Mouse (Mus musculus): ENCODE data around the gene F2rl1. TPM values are rescaled to one million over a fixed set of nuclear protein-coding genes. Genes with fewer than 3 reads are reported as not detected.

F2rl1 gene
- total RNA-seq (2021), result under 1 TPM; 0.32 to 0.57 TPM

DNA sequence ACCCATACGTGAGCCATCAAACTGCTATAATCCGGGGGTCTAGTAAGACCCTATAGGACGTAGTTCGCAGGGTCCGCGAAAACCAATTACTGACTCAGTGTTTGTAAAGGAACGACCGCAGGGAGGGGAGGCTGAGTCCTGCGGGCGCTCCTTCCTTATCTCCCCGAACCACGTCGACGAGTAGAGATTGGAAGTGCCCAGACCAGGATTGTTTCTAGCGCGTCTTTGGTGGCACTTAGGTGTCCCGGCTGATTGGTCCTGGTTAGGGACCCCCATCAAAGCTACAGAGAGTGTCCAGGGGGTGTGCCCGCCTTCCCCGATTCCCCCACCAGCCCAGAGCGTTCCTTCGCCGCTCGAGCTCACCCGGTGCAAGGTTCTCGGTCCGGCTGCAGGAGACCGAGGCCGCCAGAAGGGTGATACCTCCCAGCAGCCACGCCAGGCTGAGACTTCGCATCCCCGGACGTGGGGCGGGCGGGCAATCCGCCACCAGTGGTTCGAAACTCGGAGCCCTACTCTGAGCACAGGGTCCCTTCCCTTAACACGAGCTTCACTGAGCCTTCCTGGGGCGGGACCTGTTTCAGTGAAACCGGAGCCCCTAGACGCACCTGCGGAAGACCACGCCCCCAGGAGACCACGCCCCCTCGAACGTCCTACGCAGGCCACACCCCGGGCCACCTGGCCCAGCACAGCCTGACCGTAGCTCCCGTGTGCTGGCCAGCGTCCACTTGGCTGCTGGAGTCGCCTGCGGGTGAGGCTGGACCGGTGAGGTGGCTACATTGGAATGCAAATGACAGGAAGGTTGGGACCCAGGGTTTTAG lies at the start of gene F2rl1:
Gene F2rl1 (minus strand): TSS at position 554 of the 818 bp plus-strand sequence.
- intact Hi-C loops (cut with DNase I), result no loop called here

DNA sequence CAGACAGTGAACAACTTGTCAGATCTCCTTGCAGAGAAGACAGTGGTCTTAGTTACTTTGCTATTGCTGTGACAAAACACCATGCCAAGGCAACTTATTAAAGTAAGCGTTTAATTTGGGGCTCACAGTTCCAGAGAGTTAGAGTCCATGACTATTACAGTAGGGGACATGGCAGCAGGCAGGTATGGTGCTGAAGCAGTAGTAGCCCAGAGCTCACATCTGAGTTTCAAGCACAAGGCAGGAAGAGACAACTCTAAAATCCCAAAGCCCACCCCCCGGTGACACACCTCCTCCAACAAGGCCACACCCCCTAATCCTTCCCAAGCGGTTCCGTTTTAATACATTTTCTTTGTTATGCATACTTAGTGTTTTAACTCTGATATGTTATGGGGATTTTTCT lies 45.9 kb upstream of the F2rl1 start:
- intact Hi-C loops (cut with DNase I), result no loop called here
- no peak for DNase-seq (ENCODE audit: low spot score in 2 of 2)

More for the DNA sequence above, at the start of gene F2rl1:
- DNase-seq (ENCODE audit: low spot score in 2 of 2), result no peak

DNA sequence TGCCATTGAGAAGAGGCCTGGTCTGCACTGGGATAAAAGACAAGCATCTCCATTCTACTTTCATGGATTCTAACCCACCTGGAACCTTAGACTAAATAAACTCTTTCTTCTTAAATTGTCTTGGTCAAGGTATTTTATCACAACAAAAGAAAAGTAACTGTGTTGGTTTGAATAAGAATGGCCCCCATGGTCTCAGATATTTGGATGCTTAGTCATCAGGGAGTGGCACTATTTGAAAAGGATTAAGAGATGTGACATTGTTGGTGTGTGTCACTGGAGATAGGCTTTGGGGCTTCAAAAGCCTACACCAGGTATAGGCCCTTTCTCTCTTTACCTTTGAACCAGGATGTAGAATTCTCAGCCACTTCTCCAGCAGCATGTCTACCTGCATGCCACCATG lies 44.3 kb upstream of the F2rl1 start:
- intact Hi-C loops (cut with DNase I), result loop anchor here (10.0 kb wide), 1 partner anchor 375 kb away; no protein-coding TSS in a partner anchor
- no peak for DNase-seq (ENCODE audit: low spot score in 2 of 2)

DNA sequence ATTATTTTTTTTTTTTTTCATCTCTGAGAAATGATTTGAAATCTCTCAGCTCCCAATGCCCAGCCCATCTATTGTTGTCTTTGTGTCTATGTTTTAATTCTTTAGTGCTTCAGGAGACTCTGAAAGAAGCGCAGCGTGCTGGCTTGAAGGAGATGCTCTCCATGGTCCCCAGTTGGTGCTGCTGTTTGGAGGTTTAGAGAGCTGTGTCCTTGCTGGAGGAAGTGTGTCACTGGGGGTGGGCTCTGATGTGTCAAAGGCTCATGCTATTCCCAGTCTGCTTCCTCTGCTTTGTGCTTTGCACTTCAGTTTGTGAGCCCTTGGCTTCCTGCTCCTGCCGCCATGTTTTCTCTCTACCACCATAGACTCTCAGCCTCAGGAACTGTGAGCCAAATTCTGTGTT lies 43.3 kb upstream of the F2rl1 start:
- intact Hi-C loops (cut with DNase I), result loop anchor here (10.0 kb wide), 1 partner anchor 376 kb away; no protein-coding TSS in a partner anchor
- no peak for DNase-seq (ENCODE audit: low spot score in 2 of 2)

DNA sequence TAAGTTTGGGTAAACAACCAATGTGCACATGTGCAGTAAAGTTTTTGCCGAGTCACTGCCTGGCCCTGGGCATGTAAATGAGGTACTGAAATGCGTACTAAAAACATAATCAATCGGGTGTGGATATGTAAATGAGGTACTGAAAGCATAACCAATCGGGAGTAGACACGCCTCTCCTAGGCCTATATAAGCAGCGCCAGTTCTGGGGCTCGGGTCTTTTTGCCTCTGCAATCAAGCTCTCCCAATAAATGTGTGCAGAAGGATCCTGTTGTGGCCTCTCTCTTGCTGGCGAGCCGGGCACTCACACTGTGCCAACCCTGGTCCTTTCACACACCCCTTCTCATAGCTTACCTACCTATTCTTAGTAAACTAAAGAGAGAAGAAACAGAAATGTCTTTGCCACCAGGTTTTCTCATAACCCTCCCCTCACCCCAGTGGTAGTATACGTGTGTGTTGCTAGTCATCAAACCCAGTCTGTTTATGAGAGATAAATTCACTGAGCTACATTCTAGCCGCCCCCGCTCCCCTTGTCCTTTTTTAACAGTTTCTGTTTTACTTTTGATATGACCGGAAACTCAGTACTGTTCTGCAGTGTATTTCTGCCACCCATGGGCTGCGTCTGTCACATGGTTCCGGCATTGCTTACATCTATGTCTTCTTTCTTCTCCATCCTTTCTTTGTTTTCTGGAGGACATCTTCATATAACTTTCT lies 42.0 kb upstream of the F2rl1 start:
- intact Hi-C loops (cut with DNase I), result loop anchor here (10.0 kb wide), 1 partner anchor 378 kb away; no protein-coding TSS in a partner anchor
- no peak for DNase-seq (ENCODE audit: low spot score in 2 of 2)

DNA sequence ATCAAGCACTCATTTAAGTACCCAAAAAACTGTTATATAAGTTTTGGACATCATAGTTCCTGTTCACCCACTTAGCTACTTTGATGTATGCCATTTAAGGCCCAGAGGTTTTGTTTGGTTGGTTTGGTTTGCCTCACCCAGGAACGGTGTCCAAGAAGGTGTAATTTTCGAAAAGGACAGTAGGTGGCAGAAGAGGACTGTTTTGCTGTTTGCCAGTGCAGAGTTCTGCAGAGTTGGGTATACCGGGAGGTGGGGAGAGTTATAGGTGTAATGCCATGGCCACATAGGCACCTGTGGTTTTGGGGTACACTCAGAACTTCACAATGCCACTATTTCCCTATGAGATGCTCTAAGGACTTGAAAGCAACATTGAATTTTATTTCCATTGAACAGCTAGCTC lies 38.7 kb upstream of the F2rl1 start:
- intact Hi-C loops (cut with DNase I), result loop anchor here (1.0 to 10.0 kb wide), 3 partner anchors 104 to 381 kb away; no protein-coding TSS in a partner anchor

DNA sequence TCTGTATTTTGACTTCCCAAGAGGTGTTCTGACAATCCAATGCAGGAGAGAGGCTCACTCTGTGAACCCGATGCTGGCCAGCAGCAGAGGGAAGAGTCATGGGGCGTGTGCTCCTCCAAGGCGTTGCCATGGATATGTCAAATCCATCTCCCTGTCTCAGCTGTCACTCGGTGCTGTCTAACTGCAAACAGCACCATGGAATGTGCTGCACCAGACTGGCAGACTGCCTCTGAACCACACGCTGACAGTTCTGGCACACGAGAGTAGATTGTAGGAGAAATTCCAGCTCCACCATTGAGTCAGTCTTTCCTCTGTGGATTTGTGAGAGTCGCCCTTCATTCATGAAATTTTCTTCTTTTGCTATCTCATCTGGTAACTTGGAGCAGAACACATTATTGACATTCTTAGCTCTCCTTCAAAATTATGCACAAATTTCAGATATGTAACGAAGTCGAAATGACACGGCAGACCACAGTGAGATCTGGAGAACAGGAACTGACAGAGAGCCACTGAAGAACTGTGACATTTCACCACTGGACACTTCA lies 38.1 kb upstream of the F2rl1 start:
- DNase-seq (ENCODE audit: low spot score in 2 of 2), result no peak
- intact Hi-C loops (cut with DNase I), result loop anchor here (1.0 to 10.0 kb wide), 3 partner anchors 104 to 382 kb away; no protein-coding TSS in a partner anchor

More for the DNA sequence above, 38.7 kb upstream of the F2rl1 start:
- peak; percentile 38 to 67 for DNase-seq (ENCODE audit: low spot score in 2 of 2)

DNA sequence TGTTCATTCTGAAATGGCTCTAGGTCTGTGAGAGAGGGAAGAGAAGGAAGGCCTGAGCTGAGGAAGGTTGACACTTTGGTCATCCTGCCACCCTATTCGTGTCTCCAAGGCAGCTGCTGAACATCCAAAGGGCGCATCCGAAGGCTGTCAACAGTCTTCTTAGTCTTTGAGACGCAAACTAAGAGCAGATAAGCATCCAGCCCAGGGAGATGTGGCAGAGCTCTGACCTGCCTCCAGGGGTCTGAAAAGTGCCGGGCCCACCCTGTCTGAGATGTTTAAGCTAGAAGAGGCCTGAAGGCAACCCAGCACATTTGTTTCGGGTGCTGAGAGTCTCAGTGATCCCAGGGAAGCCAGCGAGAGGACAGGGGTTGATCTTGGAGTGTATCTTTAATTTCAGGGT lies 32.3 kb upstream of the F2rl1 start:
- intact Hi-C loops (cut with DNase I), result no loop called here

DNA sequence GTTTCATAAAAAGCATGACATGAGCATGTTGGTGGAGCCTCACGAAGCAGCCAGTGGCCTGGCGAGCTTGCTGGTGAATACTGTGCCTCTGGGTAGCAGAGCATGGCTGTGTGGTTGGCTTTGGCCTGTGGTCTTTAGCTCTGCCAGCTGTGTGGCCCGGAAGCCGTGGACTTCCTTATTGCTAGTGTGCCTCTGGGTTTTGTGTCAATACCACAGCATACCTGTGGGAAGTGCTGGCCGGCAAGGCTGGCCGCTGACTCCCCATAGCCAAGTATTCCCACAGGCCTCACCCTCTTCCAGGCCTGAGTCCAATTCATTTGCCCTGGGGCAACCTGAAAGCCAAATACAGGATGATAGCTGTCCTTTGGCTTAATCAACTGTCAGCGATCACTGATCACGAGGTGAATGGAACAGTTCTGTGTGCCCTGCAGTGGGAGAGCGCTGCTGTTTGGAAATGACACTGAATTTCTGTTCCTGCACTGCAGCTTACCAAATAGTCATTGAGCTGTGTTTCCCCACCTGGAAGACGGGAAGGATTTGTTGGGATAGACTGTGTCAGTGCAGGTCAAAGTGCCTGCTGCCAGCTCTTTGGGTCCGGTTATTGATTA lies 29.0 kb upstream of the F2rl1 start:
- no peak for DNase-seq (ENCODE audit: low spot score in 2 of 2)
- intact Hi-C loops (cut with DNase I), result no loop called here

More for the DNA sequence above, 32.3 kb upstream of the F2rl1 start:
- DNase-seq (ENCODE audit: low spot score in 2 of 2), result no peak

DNA sequence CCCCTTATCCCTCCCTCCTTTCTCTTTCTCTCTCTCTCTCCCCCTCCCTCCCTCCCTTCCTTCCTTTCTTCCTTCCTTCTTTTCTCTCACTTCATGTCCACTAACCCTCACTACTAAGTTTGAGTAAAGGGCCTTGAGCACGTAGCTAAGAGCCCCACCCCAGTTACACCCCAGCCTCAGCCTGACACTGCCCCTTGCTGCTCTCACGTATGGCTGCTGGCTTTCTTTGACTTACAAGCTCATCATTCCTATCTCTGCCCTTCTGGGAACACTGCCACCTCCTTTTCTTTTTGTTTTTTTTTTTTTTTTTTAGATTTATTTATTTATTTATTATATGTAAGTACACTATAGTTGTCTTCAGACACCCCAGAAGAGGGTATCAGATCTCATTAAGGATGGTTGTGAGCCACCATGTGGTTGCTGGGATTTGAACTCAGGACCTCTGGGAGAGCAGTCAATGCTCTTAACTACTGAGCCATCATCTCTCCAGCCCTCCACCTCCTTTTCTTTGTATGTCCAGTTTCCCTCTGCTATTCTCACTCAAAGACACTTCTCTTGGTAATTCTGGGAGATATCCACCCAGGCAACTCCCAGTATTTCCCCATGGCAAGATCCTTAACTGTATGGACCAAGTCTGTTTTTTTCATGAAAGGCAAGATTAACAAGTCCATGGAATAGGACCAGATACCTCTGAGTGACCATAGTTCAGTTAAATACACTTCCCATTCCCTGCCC lies 25.8 kb upstream of the F2rl1 start:
- intact Hi-C loops (cut with DNase I), result no loop called here
- DNase-seq (ENCODE audit: low spot score in 2 of 2), result no peak

DNA sequence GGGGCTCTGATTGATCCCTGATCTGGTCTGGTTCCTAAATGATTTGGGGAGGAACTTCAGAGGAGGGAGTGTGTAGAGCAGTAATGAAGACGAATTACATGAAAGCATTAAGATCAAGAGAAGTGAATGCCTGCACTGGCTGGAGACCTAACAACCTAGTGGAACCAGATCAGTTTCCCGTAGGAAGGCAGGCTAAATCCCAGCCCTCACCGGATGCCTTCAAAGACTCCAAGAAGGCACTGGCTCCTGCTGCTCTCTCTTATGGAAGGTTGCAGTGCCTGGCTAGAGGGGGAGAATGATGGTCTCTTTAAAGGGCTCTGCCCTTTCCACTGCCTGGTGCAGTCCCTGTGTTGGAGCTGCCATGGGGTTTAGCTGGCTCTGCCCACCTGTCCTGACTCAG lies 24.4 kb upstream of the F2rl1 start:
- intact Hi-C loops (cut with DNase I), result no loop called here
- DNase-seq (ENCODE audit: low spot score in 2 of 2), result no peak

DNA sequence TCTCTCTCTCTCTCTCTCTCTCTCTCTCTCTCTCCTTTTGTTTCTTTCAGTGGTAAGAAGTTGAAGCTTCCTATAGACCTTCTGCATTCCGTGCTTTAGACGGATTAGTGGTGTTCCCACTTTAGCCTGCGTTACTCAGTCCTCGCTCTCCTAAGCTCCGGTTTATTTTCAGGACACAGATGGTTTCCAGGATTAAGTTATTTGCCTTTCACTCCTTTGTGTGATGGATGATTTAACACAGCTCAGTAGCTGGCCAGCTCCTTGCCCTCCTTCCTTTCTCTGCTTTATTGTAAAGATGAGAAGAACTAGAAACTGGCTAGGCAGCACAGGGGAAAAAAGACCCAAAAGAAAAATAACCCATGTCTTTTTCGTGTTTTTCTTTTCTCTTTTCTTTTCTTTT lies 23.8 kb upstream of the F2rl1 start:
- intact Hi-C loops (cut with DNase I), result no loop called here
- DNase-seq (ENCODE audit: low spot score in 2 of 2), result no peak

DNA sequence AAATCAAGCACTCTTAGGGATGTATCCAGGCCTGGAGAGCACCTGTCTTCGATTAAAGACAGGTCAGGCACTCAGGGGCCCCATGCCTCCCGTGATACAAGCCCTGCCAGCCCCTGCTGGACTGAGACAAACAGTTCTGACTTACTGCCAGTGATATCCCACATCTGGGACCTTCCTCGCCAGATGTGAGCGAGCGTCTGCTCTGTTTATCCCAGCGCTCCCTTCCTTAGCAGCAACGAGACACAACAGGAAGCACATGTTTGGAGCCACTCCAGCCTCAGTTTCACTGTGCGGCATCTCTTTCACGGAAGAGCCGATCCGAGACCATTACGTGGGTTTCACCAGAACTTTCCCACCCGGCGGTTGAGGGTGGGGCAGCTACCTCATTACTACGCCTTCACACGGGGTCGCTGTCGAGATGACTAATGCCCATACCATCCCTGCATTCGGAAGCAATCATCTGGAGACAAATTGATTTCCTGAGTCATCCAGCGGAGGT lies 23.3 kb upstream of the F2rl1 start:
- intact Hi-C loops (cut with DNase I), result no loop called here
- DNase-seq (ENCODE audit: low spot score in 2 of 2), result no peak

DNA sequence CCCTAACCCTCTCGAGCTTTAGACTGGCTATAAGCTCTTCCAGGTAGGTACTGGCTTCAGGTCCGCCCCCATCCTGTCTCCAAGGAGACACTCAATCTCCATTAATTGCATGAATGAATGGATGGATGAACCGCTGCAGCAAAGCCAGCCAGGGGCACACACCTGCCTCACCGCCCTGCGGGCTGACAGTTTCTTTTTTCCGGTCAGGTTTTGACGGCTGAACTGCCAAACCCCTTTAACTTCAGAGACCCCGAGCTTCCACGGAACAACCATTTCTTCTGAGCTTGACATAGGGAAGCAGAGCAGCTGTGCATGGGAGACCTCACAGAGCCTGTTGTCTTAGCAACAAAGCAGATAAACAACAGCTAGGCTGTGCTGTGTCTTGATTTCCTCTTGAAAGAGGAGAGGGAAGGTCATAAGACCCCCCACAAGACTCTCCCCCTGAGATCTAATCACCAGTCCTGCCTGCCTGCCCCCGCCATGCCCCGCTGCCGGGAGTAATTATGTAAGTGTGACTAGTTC lies 22.1 kb upstream of the F2rl1 start:
- DNase-seq (ENCODE audit: low spot score in 2 of 2), result no peak
- intact Hi-C loops (cut with DNase I), result no loop called here

DNA sequence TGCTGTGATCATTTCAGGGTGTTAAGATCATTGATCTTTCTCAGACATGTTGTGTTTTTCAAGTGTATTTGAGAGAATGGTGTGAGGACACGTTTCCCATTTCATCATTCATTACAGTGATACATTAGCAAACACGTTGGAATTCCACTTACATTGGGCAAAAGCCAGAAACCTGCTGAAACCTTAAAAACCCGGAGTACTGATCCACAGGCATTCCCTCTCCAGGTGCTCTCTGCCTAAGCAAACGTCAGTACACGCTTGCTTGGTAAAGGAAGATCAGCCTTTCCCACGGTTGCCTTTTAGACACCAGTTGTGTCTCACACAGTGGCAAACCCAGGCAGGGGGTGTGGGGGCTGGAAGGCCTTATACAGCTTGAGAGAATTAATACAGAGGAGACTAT lies 21.2 kb upstream of the F2rl1 start:
- intact Hi-C loops (cut with DNase I), result no loop called here
- DNase-seq (ENCODE audit: low spot score in 2 of 2), result no peak

DNA sequence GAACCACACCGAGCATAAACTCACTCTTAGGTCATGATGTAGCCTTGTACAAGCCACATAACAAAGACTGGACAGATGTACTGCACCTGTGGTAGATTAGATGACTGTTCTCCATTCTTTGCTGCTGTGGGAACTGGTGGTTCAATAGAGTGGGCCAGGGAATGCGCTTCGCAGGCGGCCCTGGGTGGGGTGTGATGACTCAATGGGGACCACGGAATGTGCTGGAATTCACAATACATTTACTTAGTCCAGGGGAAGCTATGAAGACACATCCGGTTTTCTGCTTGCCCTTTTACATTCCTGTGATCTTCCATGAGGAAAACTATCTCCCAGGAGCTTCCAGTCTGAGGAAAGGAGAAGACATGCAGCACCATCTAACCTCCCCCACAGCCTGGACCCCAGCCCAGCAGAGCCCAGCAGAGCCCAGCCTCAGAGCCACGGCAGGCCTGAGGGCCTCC lies 20.7 kb upstream of the F2rl1 start:
- DNase-seq (ENCODE audit: low spot score in 2 of 2), result no peak
- intact Hi-C loops (cut with DNase I), result no loop called here

DNA sequence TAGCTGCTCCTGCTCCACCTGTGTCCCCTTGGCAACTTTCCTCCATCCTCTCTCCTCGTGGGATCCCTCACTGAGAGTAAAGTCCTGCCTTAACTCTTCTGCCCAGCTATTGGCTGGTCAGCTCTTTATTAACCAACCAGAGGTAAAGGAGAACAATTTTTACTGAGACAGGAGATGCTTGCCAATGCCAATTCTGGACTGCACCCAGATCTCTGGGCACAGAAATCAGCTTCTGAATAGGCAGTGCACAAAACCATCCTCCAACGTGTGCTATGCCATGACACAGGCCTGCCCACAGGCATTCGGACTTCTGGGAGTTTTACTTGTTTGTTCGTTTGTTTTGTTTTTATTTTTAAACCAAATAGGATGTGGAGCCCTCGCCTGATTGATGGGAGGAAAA lies 13.0 kb upstream of the F2rl1 start:
- intact Hi-C loops (cut with DNase I), result no loop called here
- no peak for DNase-seq (ENCODE audit: low spot score in 2 of 2)

DNA sequence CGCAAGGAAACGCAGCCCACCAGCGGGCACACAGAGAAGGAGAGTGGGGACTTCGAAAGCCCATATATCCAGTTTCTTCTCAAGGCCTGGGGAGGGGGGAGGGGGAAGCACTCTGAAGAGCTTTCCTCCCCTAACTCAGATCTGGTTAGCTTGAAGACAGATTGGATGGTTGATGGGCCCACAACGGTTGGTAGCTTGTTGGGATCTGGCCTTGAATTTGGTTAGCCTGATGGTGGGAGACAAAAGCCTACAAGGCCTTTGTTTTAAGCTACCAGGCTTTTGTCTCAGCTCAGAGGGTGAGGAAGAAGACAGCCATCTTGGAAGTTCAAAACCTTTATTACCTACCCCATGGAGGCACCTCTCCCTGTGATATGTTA lies 11.1 kb upstream of the F2rl1 start:
- intact Hi-C loops (cut with DNase I), result no loop called here
- DNase-seq (ENCODE audit: low spot score in 2 of 2), result no peak
